Mouse (Mus musculus) megakaryocyte, embryonic 14.5 days (primary cell): ENCODE data around the gene Phlda3. TPM values are rescaled to one million over a fixed set of nuclear protein-coding genes. Genes with fewer than 3 reads are reported as not detected.
A peak's percentile ranks its signal among the peaks of the same experiment; 100 is the strongest.

Experiments
- H3K27me3 ChIP-seq: replicated peaks from 2 replicates; pipeline ENCODE3; 2012; ENCODE audit warnings: inconsistent platforms
- H3K36me3 ChIP-seq: replicated peaks from 2 replicates; pipeline ENCODE3; 2012; ENCODE audit warnings: low read length, inconsistent platforms, mixed read lengths
- H3K4me1 ChIP-seq: 2 replicates; pipeline ENCODE4 v1.6.1; 2012; ENCODE audit warnings: inconsistent platforms
- H3K4me3 ChIP-seq: replicated peaks from 2 replicates; pipeline ENCODE3; 2012; ENCODE audit warnings: moderate library complexity, mild to moderate bottlenecking, inconsistent platforms
- H3K9me3 ChIP-seq: 2 replicates; pipeline ENCODE4 v1.6.1; 2012; ENCODE audit warnings: inconsistent platforms
- FLI1 ChIP-seq: IDR thresholded peaks from 2 replicates; pipeline ENCODE4 v1.6.1; 2012; ENCODE audit warnings: low read length, inconsistent platforms, mixed read lengths
- GATA1 ChIP-seq: IDR thresholded peaks from 3 replicates; pipeline ENCODE4 v1.6.1; 2012; ENCODE audit warnings: mixed read lengths, low read length, inconsistent platforms, borderline replicate concordance
- polyA plus RNA-seq: library from polyadenylated mRNA; stranded (reverse); fragments of >175 nt; gene quantifications from 2 replicates; pipeline ENCODE4 v1.2.3, GENCODE M21; 2012; ENCODE audit warnings: low replicate concordance; ENCODE audit not compliant: insufficient read depth

The Phlda3 gene
- polyA plus RNA-seq, 1 experiment = 104 TPM

GRCm38 (mm10) chr1:135811016-135811646 is 45.2 kb downstream of the Phlda3 start:
- TF ChIP-seq GATA1 (no peak), FLI1 (no peak)
- Histone ChIP-seq H3K36me3 (no peaks in the 10 kb centered on the region), H3K9me3 (no peaks in the 10 kb centered on the region), H3K27me3 (peaks cover 82% of the 10 kb centered on the region), H3K4me1 (peaks cover 18% of the 10 kb centered on the region; the same call in 1 of the 2 replicates), H3K4me3 (no peak overlapping the region)

GRCm38 (mm10) chr1:135812205-135812604 is 46.3 kb downstream of the Phlda3 start:
- Histone ChIP-seq H3K4me1 (peaks cover 21% of the 10 kb centered on the region; the same call in 1 of the 2 replicates), H3K9me3 (no peaks in the 10 kb centered on the region), H3K36me3 (no peaks in the 10 kb centered on the region), H3K4me3 (no peak overlapping the region), H3K27me3 (peaks cover 90% of the 10 kb centered on the region)
- no peak for TF ChIP-seq FLI1
- no peak for TF ChIP-seq GATA1

- no peaks in the 10 kb centered on the region for H3K36me3 ChIP-seq
- peaks cover 21% of the 10 kb centered on the region; the same call in 1 of the 2 replicates for H3K4me1 ChIP-seq
- H3K27me3 ChIP-seq = peaks cover 90% of the 10 kb centered on the region
- H3K4me3 ChIP-seq = no peak overlapping the region
- TF ChIP-seq FLI1 (no peak), GATA1 (no peak)
- no peaks in the 10 kb centered on the region for H3K9me3 ChIP-seq
These were observed 46.7 kb downstream of the Phlda3 start for GRCm38 (mm10) chr1:135812618-135813017.

GRCm38 (mm10) chr1:135813071-135813470 is 47.2 kb downstream of the Phlda3 start:
- Histone ChIP-seq H3K36me3 (no peaks in the 10 kb centered on the region), H3K4me1 (peaks cover 21% of the 10 kb centered on the region; the same call in 1 of the 2 replicates), H3K9me3 (no peaks in the 10 kb centered on the region), H3K4me3 (no peak overlapping the region), H3K27me3 (peaks cover 90% of the 10 kb centered on the region)
- TF ChIP-seq FLI1 (no peak), GATA1 (no peak)

GRCm38 (mm10) chr1:135813687-135814395 is 47.9 kb downstream of the Phlda3 start:
- Histone ChIP-seq H3K4me1 (peaks cover 26% of the 10 kb centered on the region), H3K9me3 (no peaks in the 10 kb centered on the region), H3K36me3 (no peaks in the 10 kb centered on the region), H3K4me3 (no peak overlapping the region), H3K27me3 (peaks cover 90% of the 10 kb centered on the region)
- no peak for TF ChIP-seq FLI1
- no peak for TF ChIP-seq GATA1

- Histone ChIP-seq H3K4me3 (no peak overlapping the region), H3K9me3 (no peaks in the 10 kb centered on the region), H3K4me1 (peaks cover 28% of the 10 kb centered on the region), H3K27me3 (peaks cover 90% of the 10 kb centered on the region), H3K36me3 (no peaks in the 10 kb centered on the region)
- TF ChIP-seq GATA1 (no peak), FLI1 (no peak)
These were observed 48.6 kb downstream of the Phlda3 start for GRCm38 (mm10) chr1:135814531-135814930.

- no peak for TF ChIP-seq FLI1
- no peak for TF ChIP-seq GATA1
- Histone ChIP-seq H3K9me3 (no peaks in the 10 kb centered on the region), H3K4me1 (peaks cover 22% of the 10 kb centered on the region), H3K4me3 (no peak overlapping the region), H3K36me3 (no peaks in the 10 kb centered on the region), H3K27me3 (peaks cover 97% of the 10 kb centered on the region)
These were observed 51.7 kb downstream of the Phlda3 start for GRCm38 (mm10) chr1:135817595-135817994.

GRCm38 (mm10) chr1:135818481-135819086 is 52.7 kb downstream of the Phlda3 start, which contains the start of gene Lad1:
TSS of gene Lad1 (plus strand) at chr1:135818598.
- H3K4me1 ChIP-seq = peaks cover 16% of the 10 kb centered on the region

More at GRCm38 (mm10) chr1:135818481-135819086, 52.7 kb downstream of the Phlda3 start, which contains the start of gene Lad1:
- H3K27me3 ChIP-seq = peaks cover 98% of the 10 kb centered on the region
- H3K9me3 ChIP-seq = no peaks in the 10 kb centered on the region
- peak within 1 kb of the TSS; percentile 74 for H3K4me3 ChIP-seq
- no peak for TF ChIP-seq FLI1
- TF ChIP-seq GATA1 = no peak
- H3K36me3 ChIP-seq = no peaks in the 10 kb centered on the region

Other genes starting within 250 kb of the Phlda3 start
- gene Nav1, start 158.8 kb upstream of the Phlda3 start, polyA plus RNA-seq = 13.4 and 13.9 TPM in 2 replicates
- 55.5 and 121 TPM in 2 replicates for gene Csrp1, start 46.1 kb upstream of the Phlda3 start, polyA plus RNA-seq
- gene Tnni1, start 13.3 kb downstream of the Phlda3 start, polyA plus RNA-seq = 0.82 TPM in 1 of 2 replicates, not detected in the other
- gene Lad1, start 52.5 kb downstream of the Phlda3 start, polyA plus RNA-seq = 0.07 TPM in 1 of 2 replicates, not detected in the other
- 0.59 TPM in 1 of 2 replicates, not detected in the other for gene Tnnt2, start 70.2 kb downstream of the Phlda3 start, polyA plus RNA-seq
- gene Pkp1, start 153.1 kb downstream of the Phlda3 start, polyA plus RNA-seq = 0.04 TPM in 1 of 2 replicates, not detected in the other
- gene Igfn1, start 240.2 kb downstream of the Phlda3 start, polyA plus RNA-seq = 0.12 and 0.43 TPM in 2 replicates
- gene Tmem9, start 242.0 kb downstream of the Phlda3 start, polyA plus RNA-seq = 6.0 and 24.1 TPM in 2 replicates